Mouse (Mus musculus) thymus, postnatal 25 days (tissue): ENCODE data around the gene Rab43.

Experiments used
- DNase-seq: peaks from one replicate; pipeline ENCODE4 v3.0.0; 2022

The Rab43 gene

DNA sequence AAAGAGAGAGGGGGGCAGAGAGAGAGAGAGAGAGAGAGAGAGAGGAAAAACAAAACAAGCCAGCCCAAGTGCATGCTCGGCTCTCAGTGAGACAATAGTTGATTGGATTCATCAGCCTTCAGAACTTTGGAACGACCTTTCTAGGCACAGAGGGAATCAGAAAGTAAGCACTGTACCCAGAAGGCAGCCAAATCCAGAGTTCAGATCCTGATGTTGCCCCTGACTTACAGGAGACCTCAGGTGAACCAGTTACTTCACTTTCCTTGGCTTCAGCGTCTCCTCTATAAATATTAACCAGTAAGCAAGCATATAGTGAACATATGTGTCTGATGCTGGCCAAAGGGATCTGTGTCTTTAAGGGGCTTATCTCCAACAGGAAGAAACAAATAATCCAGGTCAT lies 3.4 kb downstream of the Rab43 start:
- no peak for DNase-seq

GRCm38 (mm10) chr6:87807735-87808440 lies 4.1 kb downstream of the Rab43 start:
- no peak for DNase-seq

- no peak for DNase-seq
Observed at GRCm38 (mm10) chr6:87806857-87807256, 5.1 kb downstream of the Rab43 start.

- DNase-seq = no peak
Observed at GRCm38 (mm10) chr6:87806028-87806427, 5.9 kb downstream of the Rab43 start.

- no peak for DNase-seq
Observed at GRCm38 (mm10) chr6:87805448-87805847, 6.5 kb downstream of the Rab43 start.

DNA sequence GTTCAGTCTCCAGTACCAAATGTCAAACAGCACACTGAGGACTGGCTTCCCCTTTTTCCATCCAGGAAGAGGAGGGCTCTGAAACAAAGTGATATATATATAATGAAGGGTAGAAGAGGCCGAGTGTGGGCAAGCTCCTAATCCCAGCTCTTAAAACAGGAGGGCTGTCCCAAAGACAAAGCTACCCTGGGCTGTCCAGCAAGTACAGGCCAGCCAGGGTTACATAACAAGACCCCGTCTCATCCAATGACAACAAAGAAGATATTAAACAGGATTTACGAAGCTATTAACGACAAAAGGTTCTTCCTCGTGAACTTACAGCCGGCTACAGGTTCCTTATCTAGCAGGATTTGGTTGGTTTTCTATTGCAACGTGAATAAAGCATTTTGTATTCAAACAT lies 7.1 kb downstream of the Rab43 start:
- DNase-seq = no peak

DNA sequence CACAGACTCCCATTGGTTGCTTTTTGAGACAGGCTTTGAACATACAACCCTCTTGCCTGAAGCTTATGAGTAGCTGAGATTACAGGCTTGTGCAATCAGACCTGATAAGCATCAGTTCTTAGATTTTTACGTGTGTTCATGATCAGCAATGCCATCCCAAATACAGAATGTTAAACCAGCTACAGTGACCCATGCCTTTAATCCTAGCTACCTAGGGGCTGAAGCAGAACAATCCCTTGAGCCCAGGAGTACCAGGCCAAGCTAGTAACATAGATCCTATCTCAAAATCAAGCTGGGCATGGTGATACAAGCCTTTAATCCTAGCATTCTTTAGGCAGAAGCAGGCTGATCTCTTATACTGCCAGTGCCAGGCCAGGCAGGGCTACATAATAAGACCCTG lies 7.9 kb downstream of the Rab43 start:
- no peak for DNase-seq

GRCm38 (mm10) chr6:87802462-87802861 lies 9.5 kb downstream of the Rab43 start:
- no peak for DNase-seq

DNA sequence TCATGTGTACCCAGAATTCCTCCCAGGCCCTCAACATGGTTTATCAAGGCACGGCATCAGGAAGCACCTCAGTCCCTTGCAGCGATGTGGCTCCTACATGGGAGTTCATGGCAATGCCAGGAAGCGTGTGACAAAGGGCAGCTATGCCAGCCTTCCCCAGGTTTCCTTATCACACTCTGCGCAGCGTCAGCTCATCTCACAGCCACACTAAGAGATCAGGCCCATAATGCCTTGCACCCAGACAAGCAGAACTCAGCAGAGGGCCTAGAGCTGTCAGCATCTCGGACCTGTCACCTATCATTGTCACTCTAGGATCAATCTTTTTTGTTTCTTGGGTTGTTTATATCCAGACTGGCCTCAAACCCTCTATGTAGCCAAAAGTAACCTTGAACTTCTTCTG lies 12.4 kb downstream of the Rab43 start:
- DNase-seq = no peak

DNA sequence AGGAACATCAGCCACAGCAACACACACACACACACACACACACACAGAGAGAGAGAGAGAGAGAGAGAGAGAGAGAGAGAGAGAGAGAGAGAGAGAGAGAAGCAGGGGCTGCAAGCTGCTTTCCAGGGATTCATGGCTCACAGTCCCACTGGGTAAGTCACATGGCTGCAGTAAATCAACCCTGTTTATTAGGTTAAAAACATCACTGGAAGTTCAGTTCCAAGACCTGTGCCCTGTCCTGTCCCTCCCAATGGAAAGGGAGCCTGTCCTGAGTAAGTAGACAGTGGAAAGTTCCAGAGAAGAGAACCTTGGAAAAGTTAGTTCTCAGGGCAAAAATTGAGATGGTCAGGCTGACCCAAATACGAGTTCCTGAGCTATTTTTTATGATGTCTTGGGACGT lies 14.6 kb downstream of the Rab43 start:
- DNase-seq = no peak

DNA sequence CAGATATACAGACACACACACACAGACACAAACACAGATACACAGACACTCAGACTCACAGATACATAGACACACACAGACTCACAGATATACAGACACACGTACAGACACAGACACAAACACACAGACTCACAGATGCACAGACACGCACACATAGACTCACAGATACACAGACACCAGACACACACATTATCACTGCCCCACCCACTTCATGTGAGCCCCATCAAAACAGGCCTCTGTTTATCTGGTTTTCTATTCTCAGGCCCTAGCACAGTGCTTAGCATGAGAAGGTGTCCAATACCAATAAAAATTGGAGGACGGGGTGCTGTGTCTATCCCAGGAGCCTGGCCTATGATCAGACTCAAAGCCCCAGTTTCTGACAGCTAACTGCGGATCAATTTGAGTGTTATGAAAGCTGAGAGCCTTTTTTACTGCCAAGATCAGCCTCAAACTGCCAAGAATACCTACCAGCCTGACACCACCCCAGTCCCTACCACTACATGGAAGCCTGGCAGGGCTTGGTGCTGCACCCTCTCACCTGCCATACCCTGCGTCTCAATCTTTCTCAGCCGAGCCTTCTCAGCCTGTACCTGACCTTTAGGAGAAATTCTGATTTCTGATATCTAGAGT lies 15.6 kb downstream of the Rab43 start:
- no peak for DNase-seq

- DNase-seq = no peak
Observed at GRCm38 (mm10) chr6:87795385-87796150, 16.4 kb downstream of the Rab43 start.

- no peak for DNase-seq
Observed at GRCm38 (mm10) chr6:87793821-87794510, 18.0 kb downstream of the Rab43 start.

- no peak for DNase-seq
Observed at GRCm38 (mm10) chr6:87791826-87792225, 20.1 kb downstream of the Rab43 start.

DNA sequence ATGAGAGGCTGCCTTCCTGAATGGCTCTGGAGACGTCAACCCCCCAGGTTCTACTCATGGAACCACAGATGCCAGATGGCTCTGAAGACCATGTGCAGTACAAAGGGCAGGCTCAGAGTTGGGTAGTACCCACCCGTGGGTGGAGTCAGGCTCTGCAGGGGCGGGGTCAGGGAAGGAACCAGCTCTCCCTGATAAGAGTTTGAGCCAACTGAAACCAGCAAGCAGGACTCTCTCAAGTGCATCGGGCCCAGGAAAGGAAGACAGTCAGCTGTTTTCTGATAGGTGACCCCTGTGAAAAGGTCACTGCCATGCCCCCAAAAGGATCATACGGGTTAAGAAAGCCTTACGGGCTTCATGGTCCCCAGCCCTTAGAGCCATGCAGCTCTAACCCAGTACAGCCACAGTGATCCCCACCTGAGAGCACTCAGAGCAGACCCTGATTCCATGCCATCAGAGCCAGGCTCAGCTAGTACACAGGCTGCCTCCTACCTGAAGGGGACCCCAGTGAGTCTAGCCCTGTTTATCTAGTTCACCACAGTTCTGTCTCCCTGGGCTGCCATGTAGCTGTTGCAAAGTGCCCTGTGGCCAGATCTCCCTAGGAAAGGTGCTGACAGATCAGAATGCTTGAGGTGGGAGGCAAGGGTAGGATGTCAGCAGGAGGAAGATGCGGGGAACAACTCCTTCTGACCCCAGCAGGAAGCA lies 21.0 kb downstream of the Rab43 start:
- DNase-seq = no peak

DNA sequence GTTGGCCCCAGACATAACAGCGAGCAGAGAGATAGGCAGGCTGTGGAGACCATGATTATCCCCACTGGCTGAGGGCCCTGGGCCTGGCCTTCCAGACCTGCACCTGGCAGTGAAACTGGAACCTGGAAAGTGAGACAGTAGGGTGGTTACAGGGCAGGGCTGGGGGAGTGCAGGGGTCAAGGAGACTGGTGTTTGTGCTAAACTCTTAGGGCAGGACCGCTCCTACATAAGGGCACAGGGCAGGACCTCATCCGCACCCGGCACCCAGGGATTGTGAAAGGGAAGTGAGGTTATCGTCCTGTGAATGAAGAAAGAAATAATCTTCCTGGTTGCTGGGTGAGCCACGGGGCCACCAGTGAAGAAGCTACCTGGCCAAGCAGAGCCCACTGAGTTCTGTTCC lies 22.2 kb downstream of the Rab43 start:
- DNase-seq = no peak

GRCm38 (mm10) chr6:87788896-87789587 lies 22.9 kb downstream of the Rab43 start:
- no peak for DNase-seq

DNA sequence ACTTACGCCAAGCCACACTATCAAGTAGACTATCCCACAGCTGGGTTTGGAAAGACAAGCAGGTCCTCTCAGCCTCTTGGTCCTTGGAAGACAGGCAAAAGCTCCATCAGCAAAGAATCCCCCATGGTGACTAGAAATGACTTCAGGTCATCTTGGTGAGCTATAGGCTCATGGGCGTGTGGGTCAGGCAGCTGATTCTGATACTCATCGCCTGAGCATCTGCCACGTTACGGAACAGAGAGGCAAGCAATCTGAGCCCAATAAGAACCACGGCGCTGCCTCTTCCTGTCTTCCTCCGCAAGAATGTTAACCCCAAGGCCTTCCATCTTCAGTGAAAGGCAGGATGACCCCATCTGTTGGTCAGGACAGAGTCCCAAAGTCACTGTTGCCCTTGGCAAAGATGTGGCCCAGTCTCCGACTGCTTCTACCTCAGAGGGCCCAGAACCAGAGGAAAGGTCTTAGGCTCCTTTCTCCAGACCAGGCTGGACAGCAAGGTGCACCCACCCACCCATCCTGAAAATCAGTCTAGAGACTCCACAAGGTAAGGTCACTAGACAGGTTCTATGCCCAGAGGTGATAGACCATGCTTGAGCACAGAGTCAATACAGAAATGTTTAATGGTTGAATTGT lies 23.6 kb downstream of the Rab43 start:
- DNase-seq = no peak

DNA sequence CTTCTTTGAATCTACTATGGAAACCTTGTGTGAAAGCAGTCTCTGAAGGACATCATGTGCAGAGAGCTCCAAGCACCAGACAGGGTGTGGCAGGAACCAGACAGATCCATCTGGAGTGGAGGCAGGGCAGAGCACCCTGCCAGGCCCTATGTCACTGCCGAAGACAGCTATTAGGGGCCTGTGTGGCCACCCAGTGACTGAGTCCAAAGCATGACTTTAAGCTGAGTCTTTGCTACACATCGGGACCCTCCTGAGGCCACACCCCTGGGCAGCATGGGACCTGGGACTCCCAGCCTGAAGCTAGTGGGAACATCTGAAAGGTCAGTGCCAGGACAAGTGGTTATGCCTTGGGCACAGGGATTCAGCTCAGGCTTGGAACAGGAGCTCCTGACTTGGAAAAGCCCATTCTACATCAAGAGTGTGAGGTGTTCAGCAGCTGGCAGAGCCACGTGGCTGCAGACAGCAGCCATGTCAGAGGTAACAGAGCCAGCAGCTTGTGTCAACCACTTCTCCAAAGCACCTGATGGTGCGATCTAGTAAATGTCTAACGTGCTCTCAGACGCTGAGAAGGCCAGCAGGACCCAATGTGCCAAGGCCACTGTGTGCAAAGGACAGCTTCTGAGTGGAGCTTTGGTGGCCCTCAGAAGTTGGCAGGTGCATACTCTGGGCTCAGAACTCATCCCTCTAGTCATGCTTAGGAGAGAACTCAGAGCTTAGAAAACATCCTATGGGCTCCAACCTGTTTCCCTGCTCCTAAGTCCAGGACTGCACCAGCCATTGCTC lies 24.7 kb downstream of the Rab43 start:
- DNase-seq = no peak

GRCm38 (mm10) chr6:87786621-87787020 lies 25.3 kb downstream of the Rab43 start:
- no peak for DNase-seq

GRCm38 (mm10) chr6:87784033-87784432 lies 27.9 kb downstream of the Rab43 start:
- DNase-seq = no peak
